Mouse (Mus musculus): ENCODE measurements around the gene Prr19. TPM values are rescaled to one million over a fixed set of nuclear protein-coding genes. Genes with fewer than 3 reads are reported as not detected.

Gene Prr19
- polyA plus RNA-seq, 1 experiment from 2014 or later: 0.12 TPM

DNA sequence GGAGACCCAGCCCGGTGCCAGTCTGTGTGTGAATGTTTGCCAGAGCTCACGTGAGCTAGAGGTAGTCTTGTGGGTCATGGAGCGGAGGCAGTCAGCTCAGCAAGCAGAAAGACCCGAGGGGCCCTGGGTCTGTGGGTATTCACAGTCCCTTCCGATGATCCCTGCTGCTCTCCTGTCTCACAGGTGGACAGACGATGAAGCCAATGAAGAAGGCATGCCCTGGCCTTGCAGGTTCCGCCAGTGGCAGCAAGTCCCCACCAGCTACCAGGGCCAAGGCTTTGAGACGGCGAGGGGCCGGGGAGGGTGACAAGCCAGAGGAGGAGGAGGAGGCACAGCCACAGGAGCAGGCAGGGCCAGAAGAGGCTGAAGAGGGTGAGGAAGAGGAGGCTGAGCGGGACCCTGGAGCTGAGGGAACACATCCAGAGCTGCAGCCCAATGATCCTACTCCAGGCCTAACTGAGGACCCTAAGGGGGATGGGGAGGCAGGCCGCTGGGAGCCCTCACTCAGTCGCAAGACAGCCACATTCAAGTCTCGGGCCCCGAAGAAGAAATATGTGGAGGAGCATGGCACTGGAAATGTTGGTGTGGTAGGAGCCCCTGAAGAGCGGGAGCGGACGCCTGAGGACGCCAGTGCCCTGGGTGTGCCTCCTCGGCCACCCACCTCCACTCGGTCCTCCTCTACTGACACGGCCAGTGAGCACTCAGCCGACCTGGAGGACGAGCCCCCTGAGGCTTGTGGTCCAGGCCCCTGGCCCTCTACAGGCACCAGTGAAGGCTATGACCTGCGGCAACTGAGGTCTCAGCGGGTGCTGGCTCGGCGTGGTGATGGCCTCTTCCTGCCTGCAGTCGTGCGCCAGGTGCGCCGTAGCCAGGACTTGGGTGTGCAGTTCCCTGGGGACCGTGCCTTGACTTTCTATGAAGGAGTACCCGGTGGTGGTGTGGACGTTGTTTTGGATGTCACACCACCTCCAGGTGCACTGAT lies 30.3 kb upstream of the Prr19 start:
- Histone ChIP-seq H3K4me1 (replicated peaks; ENCODE audit: control insufficient read depth, insufficient read depth, low read length) (peaks cover 7% of the 10 kb centered on the region; the same call in 1 of the 2 replicates), H3K9me3 (ENCODE audit: control insufficient read depth) (no peaks in the 10 kb centered on the region), H3K27ac (ENCODE audit: low read depth, low read length) (no peak overlapping the region), H3K4me3 (ENCODE audit: low read depth, low read length) (no peak overlapping the region), H3K36me3 (ENCODE audit: control insufficient read depth, insufficient read depth) (peaks cover 27% of the 10 kb centered on the region), H3K4me2 (replicated peaks; ENCODE audit: low read depth) (no peak overlapping the region), H3K27me3 (replicated peaks; ENCODE audit: control insufficient read depth, insufficient read depth, low read length) (no peaks in the 10 kb centered on the region), H3K9ac (ENCODE audit: low read depth, low read length) (no peak overlapping the region)
- 92% methylated on average over 35 of the region's 35 CpGs for WGBS
- TF ChIP-seq CTCF (IDR thresholded peaks at IDR 0.05; ENCODE audit: low read depth): no peak
- no peak for ATAC-seq

DNA sequence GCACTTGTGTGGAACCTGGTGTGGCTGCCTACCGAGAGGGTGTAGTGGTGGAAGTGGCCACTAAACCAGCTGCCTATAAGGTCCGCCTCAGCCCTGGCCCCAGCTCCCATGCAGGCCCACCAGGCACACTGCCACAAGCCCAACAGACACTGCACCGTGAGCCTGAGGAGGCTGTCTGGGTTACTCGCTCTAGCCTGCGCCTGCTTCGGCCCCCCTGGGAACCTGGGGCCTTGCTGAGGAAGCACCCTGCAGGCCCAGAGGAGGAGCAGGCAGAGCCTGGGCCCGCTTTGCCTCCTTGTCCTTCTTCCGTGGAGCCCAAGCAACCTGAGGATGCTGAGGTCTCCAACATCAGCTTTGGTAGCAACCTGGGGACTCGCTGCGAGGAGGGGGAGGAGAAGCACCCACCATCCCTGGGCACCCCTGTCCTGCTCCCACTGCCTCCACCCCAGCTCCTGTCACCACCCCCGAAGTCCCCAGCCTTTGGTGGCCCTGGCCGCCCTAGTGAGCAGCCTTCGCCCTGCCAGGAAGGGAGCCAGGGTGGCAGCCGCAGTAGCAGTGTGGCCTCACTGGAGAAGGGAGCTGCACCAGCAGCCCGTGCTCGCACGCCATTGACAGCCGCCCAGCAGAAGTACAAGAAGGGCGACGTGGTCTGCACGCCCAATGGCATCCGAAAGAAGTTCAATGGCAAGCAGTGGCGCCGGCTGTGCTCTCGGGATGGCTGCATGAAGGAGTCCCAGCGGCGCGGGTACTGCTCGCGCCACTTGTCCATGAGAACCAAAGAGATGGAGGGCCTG lies 29.4 kb upstream of the Prr19 start:
- TF ChIP-seq CTCF (IDR thresholded peaks at IDR 0.05; ENCODE audit: low read depth): no peak
- Histone ChIP-seq H3K9ac (ENCODE audit: low read depth, low read length) (no peak overlapping the region), H3K9me3 (ENCODE audit: control insufficient read depth) (no peaks in the 10 kb centered on the region), H3K4me2 (replicated peaks; ENCODE audit: low read depth) (no peak overlapping the region), H3K27ac (ENCODE audit: low read depth, low read length) (no peak overlapping the region), H3K36me3 (ENCODE audit: control insufficient read depth, insufficient read depth) (peaks cover 27% of the 10 kb centered on the region), H3K4me3 (ENCODE audit: low read depth, low read length) (no peak overlapping the region), H3K27me3 (replicated peaks; ENCODE audit: control insufficient read depth, insufficient read depth, low read length) (no peaks in the 10 kb centered on the region), H3K4me1 (replicated peaks; ENCODE audit: control insufficient read depth, insufficient read depth, low read length) (peaks cover 11% of the 10 kb centered on the region; the same call in 1 of the 2 replicates)
- ATAC-seq: no peak
- 91% methylated on average over 30 of the region's 30 CpGs for WGBS

DNA sequence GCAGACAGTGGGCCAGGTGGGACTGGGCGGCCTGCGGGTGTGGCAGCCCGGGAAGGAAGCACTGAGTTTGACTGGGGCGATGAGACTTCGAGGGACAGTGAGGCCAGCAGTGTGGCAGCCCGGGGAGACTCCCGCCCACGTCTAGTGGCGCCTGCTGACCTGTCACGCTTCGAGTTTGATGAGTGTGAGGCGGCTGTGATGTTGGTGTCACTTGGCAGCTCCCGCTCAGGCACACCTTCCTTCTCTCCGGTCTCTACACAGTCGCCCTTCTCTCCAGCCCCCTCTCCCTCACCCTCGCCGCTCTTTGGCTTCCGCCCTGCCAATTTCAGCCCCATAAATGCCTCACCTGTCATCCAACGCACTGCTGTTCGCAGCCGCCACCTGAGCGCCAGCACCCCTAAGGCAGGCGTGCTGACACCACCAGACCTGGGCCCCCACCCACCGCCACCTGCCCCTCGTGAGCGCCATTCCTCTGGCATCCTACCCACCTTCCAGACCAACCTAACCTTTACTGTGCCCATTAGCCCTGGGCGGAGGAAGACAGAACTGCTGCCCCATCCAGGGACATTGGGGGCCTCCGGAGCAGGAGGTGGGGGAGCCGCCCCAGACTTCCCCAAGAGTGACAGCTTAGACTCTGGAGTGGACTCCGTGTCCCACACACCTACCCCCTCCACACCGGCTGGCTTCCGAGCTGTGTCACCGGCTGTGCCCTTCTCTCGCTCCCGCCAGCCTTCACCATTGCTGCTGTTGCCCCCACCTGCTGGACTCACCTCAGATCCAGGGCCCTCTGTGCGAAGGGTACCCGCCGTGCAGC lies 28.6 kb upstream of the Prr19 start:
- Histone ChIP-seq H3K27ac (ENCODE audit: low read depth, low read length) (no peak overlapping the region), H3K4me3 (ENCODE audit: low read depth, low read length) (no peak overlapping the region), H3K9me3 (ENCODE audit: control insufficient read depth) (no peaks in the 10 kb centered on the region), H3K9ac (ENCODE audit: low read depth, low read length) (no peak overlapping the region), H3K4me1 (replicated peaks; ENCODE audit: control insufficient read depth, insufficient read depth, low read length) (peaks cover 15% of the 10 kb centered on the region; the same call in 1 of the 2 replicates), H3K36me3 (ENCODE audit: control insufficient read depth, insufficient read depth) (peaks cover 27% of the 10 kb centered on the region), H3K27me3 (replicated peaks; ENCODE audit: control insufficient read depth, insufficient read depth, low read length) (no peaks in the 10 kb centered on the region), H3K4me2 (replicated peaks; ENCODE audit: low read depth) (no peak overlapping the region)
- 87% methylated on average over 37 of the region's 38 CpGs for WGBS
- TF ChIP-seq CTCF (IDR thresholded peaks at IDR 0.05; ENCODE audit: low read depth): no peak
- no peak for ATAC-seq

DNA sequence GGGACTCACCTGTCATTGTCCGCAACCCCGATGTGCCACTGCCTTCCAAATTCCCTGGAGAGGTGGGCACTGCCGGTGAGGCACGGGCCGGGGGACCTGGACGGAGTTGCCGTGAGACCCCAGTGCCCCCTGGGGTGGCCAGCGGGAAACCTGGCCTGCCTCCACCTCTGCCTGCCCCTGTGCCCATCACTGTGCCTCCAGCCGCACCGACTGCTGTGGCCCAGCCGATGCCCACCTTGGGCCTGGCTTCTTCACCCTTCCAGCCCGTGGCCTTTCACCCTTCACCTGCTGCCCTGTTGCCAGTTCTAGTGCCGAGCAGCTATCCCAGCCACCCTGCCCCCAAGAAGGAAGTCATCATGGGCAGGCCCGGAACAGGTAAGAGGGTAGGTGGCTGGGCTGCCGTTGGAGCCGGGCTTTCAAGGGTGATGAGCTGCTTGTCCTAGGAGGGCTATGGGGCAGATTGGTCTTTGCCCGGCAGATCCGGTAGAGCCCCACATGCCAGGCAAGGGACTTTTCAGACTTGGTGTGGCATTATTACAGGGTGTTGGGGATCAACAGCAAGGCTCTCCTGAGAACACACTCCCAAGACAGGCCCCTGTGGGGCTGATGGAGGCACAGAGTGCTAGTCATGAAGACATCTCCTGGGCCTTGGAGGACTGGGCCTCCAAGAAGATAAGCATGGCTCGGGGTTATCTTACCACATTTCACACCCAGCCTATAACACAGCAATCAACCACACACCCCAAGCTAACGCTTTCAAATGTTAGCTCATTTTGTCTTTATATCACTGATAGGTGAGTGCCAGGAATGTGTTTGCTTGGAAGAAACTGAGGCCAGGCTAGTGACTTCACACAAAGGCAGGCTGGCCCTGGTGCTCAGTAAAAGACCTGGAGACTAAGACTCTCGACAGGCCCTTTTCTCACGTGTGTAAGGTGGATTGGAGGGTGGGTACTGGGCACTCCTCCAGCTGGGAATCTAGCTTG lies 27.7 kb upstream of the Prr19 start:
- Histone ChIP-seq H3K27ac (ENCODE audit: low read depth, low read length) (no peak overlapping the region), H3K9ac (ENCODE audit: low read depth, low read length) (no peak overlapping the region), H3K4me1 (replicated peaks; ENCODE audit: control insufficient read depth, insufficient read depth, low read length) (peaks cover 19% of the 10 kb centered on the region; the same call in 1 of the 2 replicates)

DNA sequence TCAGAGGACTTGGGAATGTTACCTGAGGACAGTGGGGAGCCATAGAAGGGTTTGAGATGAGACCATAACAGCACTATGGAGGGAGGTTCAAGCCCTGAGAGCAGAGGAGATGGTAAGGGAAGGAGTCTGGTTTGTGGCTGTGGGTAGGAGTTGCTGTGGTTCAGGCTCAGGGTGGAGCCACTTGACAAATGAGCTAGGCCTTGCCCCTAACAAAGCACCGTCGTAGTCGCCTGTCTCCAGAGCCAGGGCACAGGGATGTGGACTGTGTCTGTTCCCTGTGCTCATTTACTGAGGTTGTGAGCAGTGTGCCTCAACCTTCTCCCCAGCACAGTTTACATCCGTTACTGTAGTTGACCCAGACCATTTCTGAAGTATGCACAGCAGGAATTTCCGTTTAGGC lies 26.6 kb upstream of the Prr19 start:
- WGBS: 51% methylated on average over 5 of the region's 5 CpGs
- TF ChIP-seq CTCF (IDR thresholded peaks at IDR 0.05; ENCODE audit: low read depth): no peak
- no peak overlapping the region for H3K4me2 ChIP-seq (replicated peaks; ENCODE audit: low read depth)
- H3K9me3 ChIP-seq (ENCODE audit: control insufficient read depth): no peaks in the 10 kb centered on the region
- H3K27me3 ChIP-seq (replicated peaks; ENCODE audit: control insufficient read depth, insufficient read depth, low read length): no peaks in the 10 kb centered on the region
- H3K36me3 ChIP-seq (ENCODE audit: control insufficient read depth, insufficient read depth): peaks cover 27% of the 10 kb centered on the region
- H3K4me1 ChIP-seq (replicated peaks; ENCODE audit: control insufficient read depth, insufficient read depth, low read length): peaks cover 20% of the 10 kb centered on the region; the same call in 1 of the 2 replicates
- H3K9ac ChIP-seq (ENCODE audit: low read depth, low read length): no peak overlapping the region; the same call in 1 of the 2 replicates
- ATAC-seq: no peak
- no peak overlapping the region for H3K4me3 ChIP-seq (ENCODE audit: low read depth, low read length)
- no peak overlapping the region for H3K27ac ChIP-seq (ENCODE audit: low read depth, low read length)

More for the DNA sequence above, 27.7 kb upstream of the Prr19 start:
- Histone ChIP-seq H3K4me3 (ENCODE audit: low read depth, low read length) (no peak overlapping the region), H3K9me3 (ENCODE audit: control insufficient read depth) (no peaks in the 10 kb centered on the region), H3K27me3 (replicated peaks; ENCODE audit: control insufficient read depth, insufficient read depth, low read length) (no peaks in the 10 kb centered on the region), H3K4me2 (replicated peaks; ENCODE audit: low read depth) (0 out of 2 replicates have a peak overlapping the region, but pooled peaks have one; percentile 9), H3K36me3 (ENCODE audit: control insufficient read depth, insufficient read depth) (peaks cover 27% of the 10 kb centered on the region)
- no peak for TF ChIP-seq CTCF (IDR thresholded peaks at IDR 0.05; ENCODE audit: low read depth)
- ATAC-seq: no peak
- WGBS: 84% methylated on average over 22 of the region's 22 CpGs
